Mouse (Mus musculus) left cerebral cortex, postnatal 36 days (tissue): ENCODE measurements around the gene Haus2. TPM values are rescaled to one million over a fixed set of nuclear protein-coding genes. Genes with fewer than 3 reads are reported as not detected.

Experiments
- DNase-seq, 2 experiments: peaks; one replicate each; pipeline ENCODE4 v3.0.0; 2021 to 2022; ENCODE audit warnings: low spot score in 2 of 2, mixed read lengths in 1 of 2
- intact Hi-C: fragments of 180-260 bp; cut with DNase I; formaldehyde crosslinking; loops from one replicate; pipeline ENCODE4 v1.15.1; 2025
- total RNA-seq, 2 experiments: library from RNA; stranded (reverse); gene quantifications; 2 replicates each; pipeline ENCODE4 v1.2.3; 2021

Gene Haus2
- total RNA-seq, 2 experiments from 2014 or later, result 14.0 to 15.1 TPM

DNA sequence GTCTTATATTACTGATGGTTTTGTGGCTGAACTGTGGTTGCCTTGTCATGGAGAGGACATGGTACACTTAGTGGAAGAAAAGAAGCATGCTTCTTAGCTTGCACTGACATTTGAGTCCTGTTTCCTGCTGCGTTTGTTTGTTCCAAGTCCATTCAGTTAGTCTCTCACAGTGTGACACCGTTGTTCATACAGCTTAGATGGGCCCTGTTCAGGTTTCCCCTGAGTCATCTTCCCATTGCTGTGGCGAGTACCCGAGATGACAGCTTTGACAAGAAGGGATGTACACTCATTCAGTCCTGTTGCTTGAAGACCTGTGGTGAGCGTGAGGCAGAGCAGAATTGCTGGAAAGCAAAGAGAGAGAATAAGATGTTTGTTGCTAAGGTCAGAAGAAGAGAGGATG, 49.3 kb downstream of the Haus2 start:
- no peak for DNase-seq
- intact Hi-C loops, result loop anchor here (10.0 kb wide), 1 partner anchor 184 kb away; no protein-coding TSS in a partner anchor

GRCm38 (mm10) chr2:120659318-120659717, 50.1 kb downstream of the Haus2 start:
- no peak for DNase-seq
- intact Hi-C loops, result loop anchor here (10.0 kb wide), 1 partner anchor 185 kb away; no protein-coding TSS in a partner anchor

DNA sequence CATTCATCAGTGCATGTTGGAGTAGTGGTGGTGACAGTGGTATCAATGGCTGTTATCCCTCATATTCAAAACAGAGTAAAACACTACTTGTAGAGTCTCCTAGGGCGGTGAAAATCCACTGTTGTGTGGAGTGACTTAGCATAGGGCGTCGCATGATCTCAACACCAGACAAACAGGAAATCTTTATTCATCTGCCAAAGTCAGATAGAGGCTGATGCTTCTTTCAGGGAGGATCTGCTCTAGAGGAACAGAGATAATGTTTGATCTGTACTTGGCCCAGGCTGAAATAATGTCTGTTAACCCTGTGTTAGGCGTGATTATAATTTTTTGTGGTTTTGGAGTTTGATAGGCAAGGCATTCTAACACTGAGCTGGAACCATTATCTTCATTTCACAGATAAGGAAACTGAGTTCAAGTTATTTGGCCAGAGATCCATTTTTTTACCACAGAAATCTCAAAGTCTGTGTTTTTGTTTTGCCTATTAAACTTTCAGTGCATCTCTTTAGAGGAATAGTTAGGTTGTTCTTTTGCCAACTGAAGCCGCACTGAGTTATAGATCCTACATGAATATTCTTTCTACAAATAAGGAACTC, 51.4 kb downstream of the Haus2 start:
- intact Hi-C loops, result no loop called here
- DNase-seq, result no peak

DNA sequence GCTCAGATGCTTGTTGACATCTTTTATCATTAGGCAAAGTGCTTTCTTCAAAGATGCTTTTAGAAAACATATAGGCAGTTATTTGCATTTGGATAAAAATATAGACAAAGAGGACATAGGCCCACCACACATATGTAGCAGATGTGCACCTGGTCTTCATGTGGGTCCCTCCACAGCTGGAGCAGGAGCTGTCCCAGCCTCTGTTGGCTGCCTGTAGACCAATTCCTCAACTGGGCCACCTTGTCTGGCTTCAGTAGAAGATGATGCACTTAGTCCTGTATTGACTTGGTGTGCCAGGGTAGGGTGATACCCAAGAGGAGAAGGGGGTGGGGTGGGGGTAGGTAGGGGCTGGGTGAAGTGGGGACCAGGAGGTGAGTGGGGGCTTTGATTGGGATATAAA, 53.6 kb downstream of the Haus2 start:
- intact Hi-C loops, result no loop called here
- no peak for DNase-seq

GRCm38 (mm10) chr2:120663491-120664154, 54.4 kb downstream of the Haus2 start:
- intact Hi-C loops, result no loop called here
- no peak for DNase-seq

GRCm38 (mm10) chr2:120667446-120667845, 58.3 kb downstream of the Haus2 start:
- DNase-seq, result no peak
- intact Hi-C loops, result no loop called here

GRCm38 (mm10) chr2:120670253-120670652, 61.1 kb downstream of the Haus2 start:
- intact Hi-C loops, result no loop called here
- no peak for DNase-seq

Other genes with a start within 250 kb of the Haus2 start
- 10 to 100 TPM; 14.2 to 15.0 TPM for gene Ganc, start 205.5 kb upstream of the Haus2 start, total RNA-seq
- gene Tmem87a, start 205.3 kb upstream of the Haus2 start, total RNA-seq, result 10 to 100 TPM; 35.1 to 40.0 TPM
- 1 to 10 TPM; 4.0 to 4.4 TPM for gene Capn3, start 153.4 kb upstream of the Haus2 start, total RNA-seq
- 100 to 1,000 TPM; 154 to 162 TPM for gene Zfp106, start 45.5 kb upstream of the Haus2 start, total RNA-seq
- 10 to 100 TPM; 13.3 to 15.9 TPM for gene Snap23, start 41.7 kb upstream of the Haus2 start, total RNA-seq
- 10 to 100 TPM; 34.5 to 44.9 TPM for gene Lrrc57, start 137 bp downstream of the Haus2 start, total RNA-seq
- 10 to 100 TPM in 1 of 2 experiments, 1 to 10 TPM in 1; 7.1 to 10.2 TPM for gene Stard9, start 19.7 kb downstream of the Haus2 start, total RNA-seq
- 10 to 100 TPM; 22.8 to 32.1 TPM for gene Cdan1, start 240.7 kb downstream of the Haus2 start, total RNA-seq
- gene Ttbk2, start 241.2 kb downstream of the Haus2 start, total RNA-seq, result 10 to 100 TPM; 89.4 to 90.6 TPM